Mouse (Mus musculus) hindbrain, embryonic 14.5 days (tissue): ENCODE measurements around the gene Fam189a1. TPM values are rescaled to one million over a fixed set of nuclear protein-coding genes. Genes with fewer than 3 reads are reported as not detected.

ENCODE experiments used
- ATAC-seq: fragments of 200-750 bp; cut with Nextera tagmentation; 2 replicates; pipeline ENCODE4 v1.8.0; 2017; ENCODE audit warnings: moderate number of reproducible peaks, mild to moderate bottlenecking, moderate TSS enrichment, moderate library complexity; ENCODE audit not compliant: low FRiP score
- DNase-seq: peaks from one replicate; pipeline ENCODE4 v3.0.0-alpha.2; 2015; ENCODE audit warnings: low spot score
- H3K27ac ChIP-seq: fragments of 300-500 bp; sonication (generic); 2 replicates; pipeline ENCODE4 v1.5.1; 2014; ENCODE audit warnings: mild to moderate bottlenecking, moderate library complexity
- H3K27me3 ChIP-seq: fragments of 300-500 bp; sonication (generic); 2 replicates; pipeline ENCODE4 v1.6.1; 2014; ENCODE audit warnings: mild to moderate bottlenecking, low read length, mixed read lengths; ENCODE audit not compliant: control insufficient read depth, insufficient read depth
- H3K36me3 ChIP-seq: fragments of 300-500 bp; sonication (generic); replicated peaks from 2 replicates; pipeline ENCODE4 v1.6.1; 2014; ENCODE audit not compliant: control insufficient read depth, insufficient read depth
- H3K4me1 ChIP-seq: fragments of 300-500 bp; sonication (generic); replicated peaks from 2 replicates; pipeline ENCODE4 v1.6.1; 2014; ENCODE audit warnings: antibody characterized with exemption, low read length, mixed read lengths; ENCODE audit not compliant: control insufficient read depth, insufficient read depth
- H3K4me2 ChIP-seq: fragments of 300-500 bp; sonication (generic); replicated peaks from 2 replicates; pipeline ENCODE4 v1.6.1; 2014; ENCODE audit warnings: mild to moderate bottlenecking, moderate library complexity
- H3K4me3 ChIP-seq: fragments of 300-500 bp; sonication (generic); replicated peaks from 2 replicates; pipeline ENCODE4 v1.5.1; 2014; ENCODE audit warnings: mild to moderate bottlenecking, low read length
- H3K9ac ChIP-seq: fragments of 300-500 bp; sonication (generic); 2 replicates; pipeline ENCODE4 v1.6.1; 2014
- H3K9me3 ChIP-seq: fragments of 300-500 bp; sonication (generic); 2 replicates; pipeline ENCODE4 v1.6.1; 2016; ENCODE audit warnings: low read length; ENCODE audit not compliant: control insufficient read depth
- WGBS: fragments of 180-500 bp; shearing (Covaris S2); extraction: QIAGEN DNeasy Blood & Tissue Kit; methylation state at CpG from one replicate; pipeline ENCODE4 v1.1.7; 2014; 5-methylcytosine and 5-hydroxymethylcytosine counted together
- polyA plus RNA-seq: library from polyadenylated mRNA; unstranded; fragments of >200 nt; fragmentation: Nextera tagmentation; extraction: Ambion mirVana; gene quantifications from 2 replicates; pipeline ENCODE4 v1.2.1, GENCODE M21; 2014

Gene Fam189a1
- polyA plus RNA-seq, 1 experiment from 2014 or later, result 15.8 TPM

- Histone ChIP-seq H3K4me1 (no peaks in the 10 kb centered on the region; the same call in 1 of the 2 replicates), H3K9ac (no peak overlapping the region), H3K9me3 (no peaks in the 10 kb centered on the region), H3K4me3 (no peak overlapping the region), H3K36me3 (no peaks in the 10 kb centered on the region), H3K27ac (no peak overlapping the region), H3K4me2 (no peak overlapping the region), H3K27me3 (no peaks in the 10 kb centered on the region)
- DNase-seq (peak; percentile 45), ATAC-seq (no peak)
- 47% methylated on average over 4 of the region's 4 CpGs for WGBS
Measured at GRCm38 (mm10) chr7:64999718-65000214, 156.6 kb downstream of the Fam189a1 start.

DNA sequence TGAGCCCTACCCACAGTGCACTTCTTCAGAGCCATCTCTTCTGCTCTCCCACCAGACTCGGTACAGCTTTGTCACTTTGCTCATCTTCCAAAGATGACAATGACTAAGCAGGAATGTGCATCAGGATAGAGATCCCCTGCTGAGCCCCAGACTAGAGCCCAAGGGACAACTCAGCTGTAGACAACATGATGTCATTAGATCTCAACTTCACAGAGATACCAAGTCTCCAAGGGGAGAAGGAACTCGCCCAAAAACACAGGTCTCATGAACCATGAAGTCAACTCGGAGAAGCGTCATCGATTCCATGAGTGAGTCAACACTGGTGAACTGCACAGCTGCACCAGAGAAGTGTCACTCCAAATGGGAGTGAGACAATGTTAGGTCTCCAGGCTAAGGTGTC lies 158.6 kb downstream of the Fam189a1 start:
- no peaks in the 10 kb centered on the region for H3K9me3 ChIP-seq
- no peak overlapping the region for H3K4me2 ChIP-seq
- H3K36me3 ChIP-seq, result no peaks in the 10 kb centered on the region
- no peak overlapping the region for H3K27ac ChIP-seq
- H3K4me1 ChIP-seq, result no peaks in the 10 kb centered on the region; the same call in 1 of the 2 replicates
- 88% methylated on average over 5 of the region's 5 CpGs for WGBS
- H3K9ac ChIP-seq, result no peak overlapping the region
- no peak for ATAC-seq
- no peak overlapping the region for H3K4me3 ChIP-seq
- H3K27me3 ChIP-seq, result no peaks in the 10 kb centered on the region
- DNase-seq, result no peak

DNA sequence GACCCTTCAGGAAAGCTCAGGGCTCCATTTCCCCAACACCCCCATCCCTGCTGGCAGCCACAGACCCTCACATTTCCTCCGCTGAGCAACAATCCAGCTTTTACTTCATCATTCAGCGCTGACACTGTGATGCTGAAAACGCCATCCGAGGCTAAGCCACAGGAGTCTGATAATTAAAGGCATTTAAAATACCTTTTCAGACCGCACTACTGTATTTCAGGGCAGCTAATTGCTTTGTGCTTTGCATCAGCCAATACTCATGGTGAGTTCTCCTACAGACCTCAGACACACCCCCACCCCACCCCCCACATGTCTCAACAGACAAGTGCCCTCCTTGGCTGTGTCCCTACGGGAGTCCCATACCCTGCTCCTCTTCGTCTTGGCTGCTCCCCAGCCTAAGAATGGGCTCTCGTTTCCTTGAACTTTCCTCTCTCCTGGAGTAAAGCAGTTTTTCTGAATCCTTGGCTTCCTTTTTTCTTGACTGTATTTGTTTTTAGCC lies 160.4 kb downstream of the Fam189a1 start:
- no peaks in the 10 kb centered on the region for H3K36me3 ChIP-seq
- no peak overlapping the region for H3K4me3 ChIP-seq
- no peaks in the 10 kb centered on the region for H3K27me3 ChIP-seq
- no peaks in the 10 kb centered on the region; the same call in 1 of the 2 replicates for H3K4me1 ChIP-seq
- no peak overlapping the region for H3K4me2 ChIP-seq
- WGBS, result 43% methylated on average over 8 of the region's 8 CpGs
- H3K9ac ChIP-seq, result no peak overlapping the region
- no peaks in the 10 kb centered on the region for H3K9me3 ChIP-seq
- ATAC-seq, result no peak
- H3K27ac ChIP-seq, result no peak overlapping the region
- DNase-seq, result no peak

DNA sequence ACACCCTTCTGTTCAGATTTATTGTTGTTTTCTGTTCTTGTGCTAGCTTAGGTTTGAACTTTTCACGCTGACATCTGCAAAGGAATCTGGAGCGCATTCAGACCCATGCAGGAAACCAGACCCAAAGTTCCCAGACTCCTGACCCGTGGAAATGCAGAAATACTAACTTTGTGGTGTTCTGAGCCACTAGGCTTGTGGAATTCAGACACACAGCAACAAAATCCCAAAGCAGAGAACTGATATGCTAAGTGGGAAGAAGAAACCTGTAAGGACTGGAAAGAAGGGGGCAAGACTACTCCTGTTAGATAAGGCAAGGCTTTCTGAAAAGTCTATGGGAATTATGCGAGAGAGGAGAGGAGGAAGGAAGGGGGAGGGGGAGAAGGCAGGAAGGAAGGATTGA lies 167.0 kb downstream of the Fam189a1 start:
- H3K9ac ChIP-seq, result no peak overlapping the region
- no peaks in the 10 kb centered on the region for H3K36me3 ChIP-seq
- no peaks in the 10 kb centered on the region for H3K9me3 ChIP-seq
- H3K27ac ChIP-seq, result no peak overlapping the region
- ATAC-seq (no peak), DNase-seq (no peak)
- 86% methylated on average over 4 of the region's 4 CpGs for WGBS
- H3K27me3 ChIP-seq, result no peaks in the 10 kb centered on the region
- no peak overlapping the region for H3K4me2 ChIP-seq
- H3K4me3 ChIP-seq, result no peak overlapping the region
- no peaks in the 10 kb centered on the region for H3K4me1 ChIP-seq

- Histone ChIP-seq H3K36me3 (no peaks in the 10 kb centered on the region), H3K4me3 (no peak overlapping the region), H3K9ac (no peak overlapping the region), H3K4me2 (no peak overlapping the region), H3K27me3 (no peaks in the 10 kb centered on the region), H3K9me3 (no peaks in the 10 kb centered on the region), H3K4me1 (no peaks in the 10 kb centered on the region), H3K27ac (no peak overlapping the region)
- ATAC-seq (no peak), DNase-seq (no peak)
- WGBS, result 84% methylated on average over 2 of the region's 2 CpGs
Measured at GRCm38 (mm10) chr7:64988015-64988414, 168.4 kb downstream of the Fam189a1 start.

DNA sequence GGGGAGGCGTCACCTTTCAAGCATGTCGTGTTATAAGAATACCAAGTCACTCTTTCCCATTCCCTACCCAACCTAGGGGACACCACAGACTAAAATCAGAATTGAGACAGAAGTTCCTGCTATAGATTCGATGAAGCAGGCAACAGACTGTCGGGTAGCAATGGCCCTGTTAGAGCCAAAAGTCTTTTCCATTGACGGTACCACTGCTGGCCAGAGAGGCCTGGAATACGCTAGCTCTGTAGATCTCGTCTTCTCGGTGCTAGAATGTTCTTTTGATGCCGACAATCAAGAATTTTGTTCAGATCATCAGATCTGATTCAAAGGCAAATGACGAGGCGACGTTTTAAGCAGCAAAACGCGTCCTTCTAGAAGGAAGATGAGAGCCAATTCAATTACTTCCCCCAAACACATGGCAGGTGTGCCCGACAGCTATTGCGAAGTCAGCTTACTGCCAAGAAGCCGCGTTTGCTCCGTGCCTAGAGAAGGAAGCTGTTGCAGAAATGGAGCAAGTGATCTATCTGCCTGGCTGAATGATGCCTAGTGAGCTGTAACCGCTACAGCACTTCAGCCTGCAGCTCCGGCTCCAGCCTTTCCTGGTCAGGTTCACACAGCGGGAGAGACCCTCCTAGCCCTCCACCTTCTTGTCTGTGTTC lies 171.8 kb downstream of the Fam189a1 start:
- no peak overlapping the region for H3K9ac ChIP-seq
- no peaks in the 10 kb centered on the region for H3K36me3 ChIP-seq
- no peaks in the 10 kb centered on the region for H3K9me3 ChIP-seq
- no peaks in the 10 kb centered on the region for H3K27me3 ChIP-seq
- 86% methylated on average over 22 of the region's 22 CpGs for WGBS
- no peaks in the 10 kb centered on the region for H3K4me1 ChIP-seq
- DNase-seq, result no peak
- H3K4me2 ChIP-seq, result no peak overlapping the region
- H3K4me3 ChIP-seq, result no peak overlapping the region
- H3K27ac ChIP-seq, result peak overlapping the region; percentile 11; the same call in 1 of the 2 replicates
- no peak for ATAC-seq

DNA sequence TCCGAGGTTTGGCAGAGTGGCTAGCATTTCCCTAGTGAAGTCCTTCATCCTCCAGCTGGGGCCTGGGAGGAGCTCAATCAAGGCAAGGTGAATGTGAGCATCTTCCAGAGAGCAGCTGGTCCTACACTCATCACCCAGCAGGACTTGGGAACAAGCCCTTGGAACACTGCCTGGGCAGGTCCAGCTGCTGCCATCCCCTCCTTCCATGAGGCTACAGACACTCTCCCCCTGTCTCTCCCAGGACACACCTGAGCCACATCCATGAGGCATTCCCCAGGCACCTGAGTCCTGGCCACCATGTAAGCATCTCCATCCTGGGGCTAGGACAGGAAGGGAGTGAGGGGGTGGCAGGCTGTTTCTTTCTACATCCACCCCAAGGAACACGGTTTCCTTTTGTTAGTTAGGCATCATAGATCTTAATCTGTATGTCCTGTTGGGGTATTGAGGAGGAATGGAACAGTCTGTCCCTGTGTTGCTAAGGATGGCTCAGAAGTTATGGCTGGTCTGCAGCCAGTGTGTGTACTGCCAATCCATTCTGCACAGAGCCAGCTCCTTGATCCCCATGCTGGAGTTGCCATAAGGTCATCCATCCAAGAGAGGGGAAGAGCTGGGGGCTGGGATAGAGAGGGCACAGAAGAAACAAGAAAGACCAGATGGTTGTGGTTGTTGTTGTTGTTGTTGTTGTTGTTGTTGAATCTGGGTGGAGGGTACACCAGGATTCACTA lies 174.7 kb downstream of the Fam189a1 start:
- 72% methylated on average over 2 of the region's 2 CpGs for WGBS
- H3K36me3 ChIP-seq, result no peaks in the 10 kb centered on the region
- no peak overlapping the region for H3K4me3 ChIP-seq
- no peaks in the 10 kb centered on the region for H3K4me1 ChIP-seq
- no peak overlapping the region for H3K27ac ChIP-seq
- H3K9ac ChIP-seq, result no peak overlapping the region
- H3K9me3 ChIP-seq, result no peaks in the 10 kb centered on the region
- H3K4me2 ChIP-seq, result no peak overlapping the region
- DNase-seq, result no peak
- no peak; the same call in 1 of the 2 replicates for ATAC-seq
- no peaks in the 10 kb centered on the region for H3K27me3 ChIP-seq

DNA sequence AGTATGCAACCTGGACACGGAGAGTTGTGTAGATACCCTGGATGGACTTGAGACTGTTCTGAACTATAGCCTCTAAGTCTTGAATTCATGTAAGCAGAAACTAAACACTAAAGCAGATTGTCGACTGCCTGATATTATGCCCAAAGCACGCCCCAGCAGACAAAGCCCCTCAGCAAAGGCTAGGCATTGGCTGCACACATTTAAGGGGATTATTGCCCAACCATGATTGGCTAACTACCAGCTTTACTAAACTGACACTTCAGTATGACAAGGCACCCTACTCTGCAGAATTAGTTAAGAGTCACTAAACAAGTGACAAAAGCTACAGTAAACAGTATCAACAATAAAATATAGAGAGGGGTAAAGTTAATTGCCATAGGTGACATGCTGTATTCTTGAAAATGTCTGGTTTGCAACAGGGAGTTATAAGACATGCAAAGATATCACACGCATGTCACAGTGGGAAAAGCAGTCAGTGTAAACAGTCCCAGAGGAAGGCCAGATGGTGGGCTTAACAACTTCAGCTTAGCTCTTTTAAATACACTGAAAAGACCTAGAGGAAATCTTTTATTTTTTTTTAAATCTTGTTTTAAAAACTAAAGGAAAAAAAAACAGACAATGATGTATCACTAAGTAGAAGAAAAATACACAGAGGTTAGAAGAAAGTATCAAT lies 182.6 kb downstream of the Fam189a1 start:
- Histone ChIP-seq H3K9me3 (no peaks in the 10 kb centered on the region), H3K27ac (no peak overlapping the region), H3K27me3 (no peaks in the 10 kb centered on the region), H3K9ac (no peak overlapping the region), H3K4me3 (no peak overlapping the region), H3K4me1 (no peaks in the 10 kb centered on the region), H3K4me2 (no peak overlapping the region), H3K36me3 (no peaks in the 10 kb centered on the region)
- DNase-seq, result no peak
- no peak for ATAC-seq
- 73% methylated on average over 4 of the region's 4 CpGs for WGBS

GRCm38 (mm10) chr7:64962128-64962527 lies 194.2 kb downstream of the Fam189a1 start:
- 91% methylated on average over 3 of the region's 3 CpGs for WGBS
- H3K36me3 ChIP-seq, result no peaks in the 10 kb centered on the region

More at GRCm38 (mm10) chr7:64962128-64962527, 194.2 kb downstream of the Fam189a1 start:
- no peak for DNase-seq
- no peak overlapping the region for H3K9ac ChIP-seq
- H3K4me3 ChIP-seq, result no peak overlapping the region
- ATAC-seq, result no peak
- no peaks in the 10 kb centered on the region for H3K9me3 ChIP-seq
- no peak overlapping the region for H3K4me2 ChIP-seq
- no peaks in the 10 kb centered on the region for H3K27me3 ChIP-seq
- H3K27ac ChIP-seq, result peak overlapping the region; percentile 45; the same call in 1 of the 2 replicates
- H3K4me1 ChIP-seq, result no peaks in the 10 kb centered on the region
